Mouse (Mus musculus) lung, embryonic 15.5 days (tissue): ENCODE data around the gene Rela. TPM values are rescaled to one million over a fixed set of nuclear protein-coding genes. Genes with fewer than 3 reads are reported as not detected.

ENCODE experiments used
- ATAC-seq: fragments of 200-750 bp; cut with Nextera tagmentation; 2 replicates; pipeline ENCODE4 v1.8.0; 2017; ENCODE audit warnings: moderate number of reproducible peaks, borderline replicate concordance; ENCODE audit not compliant: low FRiP score, low TSS enrichment; ENCODE audit errors: extremely low read depth
- H3K27ac ChIP-seq: fragments of 300-500 bp; sonication (generic); 2 replicates; pipeline ENCODE4 v1.5.1; 2015; ENCODE audit warnings: moderate library complexity, mild to moderate bottlenecking, inconsistent platforms
- H3K27me3 ChIP-seq: fragments of 300-500 bp; sonication (generic); 2 replicates; pipeline ENCODE4 v1.6.1; 2015; ENCODE audit warnings: inconsistent platforms
- H3K36me3 ChIP-seq: fragments of 300-500 bp; sonication (generic); 2 replicates; pipeline ENCODE4 v1.6.1; 2015; ENCODE audit warnings: inconsistent platforms
- H3K4me1 ChIP-seq: fragments of 300-500 bp; sonication (generic); 2 replicates; pipeline ENCODE4 v1.6.1; 2015; ENCODE audit warnings: inconsistent platforms
- H3K4me2 ChIP-seq: fragments of 300-500 bp; sonication (generic); 2 replicates; pipeline ENCODE4 v1.6.1; 2015; ENCODE audit warnings: inconsistent platforms, mild to moderate bottlenecking, moderate library complexity
- H3K4me3 ChIP-seq: fragments of 300-500 bp; sonication (generic); 2 replicates; pipeline ENCODE4 v1.5.1; 2015; ENCODE audit warnings: mild to moderate bottlenecking, inconsistent platforms
- H3K9ac ChIP-seq: fragments of 300-500 bp; sonication (generic); 2 replicates; pipeline ENCODE4 v1.6.1; 2015; ENCODE audit warnings: inconsistent platforms
- H3K9me3 ChIP-seq: fragments of 300-500 bp; sonication (generic); 2 replicates; pipeline ENCODE4 v1.6.1; 2016; ENCODE audit warnings: inconsistent platforms
- WGBS: fragments of 180-500 bp; shearing (Covaris S2); methylation state at CpG from one replicate; pipeline ENCODE4 v1.1.7; 2015; 5-methylcytosine and 5-hydroxymethylcytosine counted together
- polyA plus RNA-seq: library from polyadenylated mRNA; unstranded; fragments of >200 nt; fragmentation: Nextera tagmentation; extraction: Ambion mirVana; gene quantifications from 2 replicates; pipeline ENCODE4 v1.2.1, GENCODE M21; 2015

Rela gene
- 52.7 and 53.8 TPM in 2 replicates for polyA plus RNA-seq

- ATAC-seq: peak; percentile 89
- Histone ChIP-seq H3K9me3 (no peaks in the 10 kb centered on the region), H3K4me3 (peak within 1 kb of the TSS; percentile 87), H3K36me3 (peaks cover 35% of the 10 kb centered on the region), H3K27me3 (no peaks in the 10 kb centered on the region), H3K4me2 (peak within 1 kb of the TSS; percentile 86), H3K4me1 (peaks cover 20% of the 10 kb centered on the region), H3K9ac (peak within 1 kb of the TSS; percentile 93), H3K27ac (peak within 1 kb of the TSS; percentile 92)
- WGBS: under 1% methylated on average over 107 of the region's 109 CpGs
Measured at GRCm38 (mm10) chr19:5637069-5638047, at the start of gene Rela. Gene Rela, plus strand, starts transcription at chr19:5637483.

DNA sequence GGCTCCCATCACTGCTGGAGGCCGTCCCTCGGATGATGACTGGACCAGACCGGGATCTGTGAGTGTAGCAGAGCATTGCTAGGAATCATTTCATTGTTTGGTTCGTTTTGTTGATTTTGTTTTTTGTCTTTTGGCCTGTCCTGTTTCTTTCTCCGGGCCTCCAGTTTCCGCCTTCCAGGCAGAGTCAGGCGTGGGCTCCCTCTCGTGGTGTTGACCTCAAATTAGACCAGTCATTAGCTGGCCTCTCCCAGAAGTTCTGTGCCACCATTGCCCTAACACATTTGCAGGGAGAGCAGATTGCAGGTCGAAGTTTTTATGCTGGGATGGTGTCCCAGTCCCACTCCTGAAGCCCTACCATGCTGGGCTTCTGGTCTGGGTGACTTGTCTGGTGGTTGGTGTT, 48.1 kb upstream of the Rela start:
- no peaks in the 10 kb centered on the region for H3K27me3 ChIP-seq
- H3K4me1 ChIP-seq: no peaks in the 10 kb centered on the region
- no peak overlapping the region for H3K27ac ChIP-seq
- no peaks in the 10 kb centered on the region for H3K9me3 ChIP-seq
- ATAC-seq: no peak
- no peaks in the 10 kb centered on the region for H3K36me3 ChIP-seq
- 68% methylated on average over 9 of the region's 9 CpGs for WGBS
- H3K4me2 ChIP-seq: no peak overlapping the region
- H3K4me3 ChIP-seq: no peak overlapping the region
- H3K9ac ChIP-seq: no peak overlapping the region

DNA sequence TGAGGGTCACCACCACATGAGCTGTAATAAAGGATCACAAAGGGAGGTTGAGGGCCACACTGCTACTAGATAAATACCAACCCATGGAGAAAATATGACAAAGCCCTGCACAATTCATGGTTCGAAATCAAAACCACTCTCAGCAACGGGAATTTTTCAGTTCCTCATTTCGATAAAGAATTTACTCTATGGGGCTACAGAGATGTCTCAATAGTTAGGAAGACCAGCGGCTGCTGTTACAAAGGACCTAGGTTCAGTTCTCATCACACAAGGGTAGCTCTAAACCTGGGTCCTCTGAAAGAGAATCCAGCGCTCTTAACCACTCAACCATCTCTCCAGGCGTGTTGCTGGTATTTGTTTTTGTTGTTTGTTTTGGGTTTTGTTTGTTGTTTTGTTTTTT, 45.4 kb upstream of the Rela start:
- 85% methylated on average over 6 of the region's 6 CpGs for WGBS
- H3K27ac ChIP-seq: no peak overlapping the region
- no peaks in the 10 kb centered on the region for H3K36me3 ChIP-seq
- H3K4me1 ChIP-seq: no peaks in the 10 kb centered on the region
- no peak overlapping the region for H3K4me2 ChIP-seq
- H3K9ac ChIP-seq: no peak overlapping the region
- no peak for ATAC-seq
- H3K27me3 ChIP-seq: no peaks in the 10 kb centered on the region
- no peaks in the 10 kb centered on the region for H3K9me3 ChIP-seq
- H3K4me3 ChIP-seq: no peak overlapping the region

GRCm38 (mm10) chr19:5599224-5599623, 38.1 kb upstream of the Rela start:
- Histone ChIP-seq H3K9ac (no peak overlapping the region), H3K9me3 (no peaks in the 10 kb centered on the region), H3K36me3 (peaks cover 15% of the 10 kb centered on the region), H3K27ac (no peak overlapping the region), H3K4me2 (no peak overlapping the region), H3K27me3 (no peaks in the 10 kb centered on the region), H3K4me1 (peaks cover 19% of the 10 kb centered on the region), H3K4me3 (no peak overlapping the region)
- ATAC-seq: no peak
- 72% methylated on average over 4 of the region's 4 CpGs for WGBS

DNA sequence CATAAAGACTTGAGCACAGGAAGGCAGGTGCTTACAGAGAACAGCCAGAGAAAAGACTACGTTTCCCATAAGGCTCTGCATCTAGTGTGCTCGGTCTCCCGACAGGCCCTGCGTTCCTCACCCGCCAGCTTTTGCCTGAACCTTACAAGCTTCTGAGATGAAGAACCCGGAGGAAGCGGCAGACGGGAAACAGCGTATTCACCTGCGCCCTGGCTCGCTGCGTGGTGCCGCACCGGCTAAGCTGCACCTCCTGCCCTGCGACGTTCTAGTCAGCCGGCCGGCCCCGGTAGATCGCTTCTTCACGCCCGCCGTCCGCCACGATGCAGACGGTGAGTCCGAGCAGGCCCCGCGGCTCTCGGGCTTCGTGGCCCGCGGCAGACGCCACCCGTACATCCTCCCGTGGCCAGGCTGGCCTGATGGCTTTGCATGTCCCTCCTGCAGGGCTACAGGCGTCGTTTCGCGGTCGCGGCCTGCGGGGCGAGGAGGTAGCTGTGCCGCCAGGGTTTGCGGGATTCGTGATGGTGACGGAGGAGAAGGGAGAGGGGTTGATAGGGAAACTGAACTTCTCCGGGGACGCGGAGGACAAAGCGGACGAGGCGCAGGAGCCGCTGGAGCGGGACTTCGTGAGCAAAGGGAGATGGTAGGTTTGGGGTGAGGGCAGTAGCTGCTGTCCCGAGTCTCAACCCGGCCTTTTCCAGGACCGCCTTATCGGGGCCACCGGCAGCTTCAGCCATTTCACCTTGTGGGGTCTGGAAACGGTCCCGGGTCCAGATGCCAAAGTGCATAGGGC, 35.3 kb upstream of the Rela start, which contains the start of gene Rnaseh2c:
Gene Rnaseh2c, plus strand, starts transcription at position 122 of the 790 bp plus-strand sequence.
- Histone ChIP-seq H3K27ac (peak within 1 kb of the TSS; percentile 80), H3K27me3 (no peaks in the 10 kb centered on the region), H3K4me3 (peak within 1 kb of the TSS; percentile 79), H3K4me1 (peaks cover 19% of the 10 kb centered on the region), H3K9ac (peak within 1 kb of the TSS; percentile 87), H3K9me3 (no peaks in the 10 kb centered on the region), H3K36me3 (peaks cover 42% of the 10 kb centered on the region), H3K4me2 (peak within 1 kb of the TSS; percentile 73)
- peak; percentile 74; the same call in 1 of the 2 replicates for ATAC-seq
- WGBS: under 1% methylated on average over 64 of the region's 64 CpGs

- 92% methylated on average over 7 of the region's 7 CpGs for WGBS
- Histone ChIP-seq H3K27me3 (no peaks in the 10 kb centered on the region), H3K4me2 (no peak overlapping the region), H3K9me3 (no peaks in the 10 kb centered on the region), H3K36me3 (peaks cover 60% of the 10 kb centered on the region), H3K4me3 (no peak overlapping the region), H3K27ac (no peak overlapping the region), H3K9ac (no peak overlapping the region), H3K4me1 (peaks cover 22% of the 10 kb centered on the region)
- ATAC-seq: no peak
Measured at GRCm38 (mm10) chr19:5603664-5604063, 33.6 kb upstream of the Rela start.

GRCm38 (mm10) chr19:5605126-5605525, 32.2 kb upstream of the Rela start:
- Histone ChIP-seq H3K27me3 (no peaks in the 10 kb centered on the region), H3K36me3 (peaks cover 62% of the 10 kb centered on the region), H3K4me3 (no peak overlapping the region), H3K27ac (no peak overlapping the region), H3K9ac (no peak overlapping the region), H3K4me1 (peaks cover 29% of the 10 kb centered on the region), H3K4me2 (no peak overlapping the region), H3K9me3 (no peaks in the 10 kb centered on the region)
- WGBS: 92% methylated on average over 7 of the region's 7 CpGs
- ATAC-seq: no peak

GRCm38 (mm10) chr19:5606196-5606595, 31.1 kb upstream of the Rela start:
- 78% methylated on average over 8 of the region's 8 CpGs for WGBS

GRCm38 (mm10) chr19:5607705-5608410, 29.4 kb upstream of the Rela start:
- peaks cover 60% of the 10 kb centered on the region for H3K36me3 ChIP-seq
- ATAC-seq: no peak
- WGBS: 92% methylated on average over 26 of the region's 26 CpGs
- H3K9me3 ChIP-seq: no peaks in the 10 kb centered on the region
- H3K27ac ChIP-seq: no peak overlapping the region
- H3K4me3 ChIP-seq: no peak overlapping the region
- 0 out of 2 replicates have a peak overlapping the region, but pooled peaks have one; percentile 3 for H3K9ac ChIP-seq
- no peak overlapping the region for H3K4me2 ChIP-seq
- H3K27me3 ChIP-seq: no peaks in the 10 kb centered on the region
- peaks cover 33% of the 10 kb centered on the region for H3K4me1 ChIP-seq

More at GRCm38 (mm10) chr19:5606196-5606595, 31.1 kb upstream of the Rela start:
- Histone ChIP-seq H3K9ac (no peak overlapping the region), H3K36me3 (peaks cover 62% of the 10 kb centered on the region), H3K4me1 (peaks cover 39% of the 10 kb centered on the region), H3K4me2 (no peak overlapping the region), H3K27ac (no peak overlapping the region), H3K4me3 (no peak overlapping the region), H3K9me3 (no peaks in the 10 kb centered on the region), H3K27me3 (no peaks in the 10 kb centered on the region)
- ATAC-seq: no peak

- Histone ChIP-seq H3K9me3 (no peaks in the 10 kb centered on the region), H3K27me3 (no peaks in the 10 kb centered on the region), H3K27ac (no peak overlapping the region), H3K4me1 (peaks cover 25% of the 10 kb centered on the region), H3K4me3 (peak overlapping the region; percentile 78), H3K36me3 (peaks cover 52% of the 10 kb centered on the region), H3K4me2 (peak overlapping the region; percentile 70), H3K9ac (peak overlapping the region; percentile 79; the same call in 1 of the 2 replicates)
- 94% methylated on average over 13 of the region's 13 CpGs for WGBS
- no peak for ATAC-seq
Measured at GRCm38 (mm10) chr19:5608707-5609106, 28.6 kb upstream of the Rela start.

- Histone ChIP-seq H3K36me3 (peaks cover 47% of the 10 kb centered on the region), H3K4me3 (peak overlapping the region; percentile 78), H3K4me1 (peaks cover 21% of the 10 kb centered on the region), H3K27me3 (no peaks in the 10 kb centered on the region), H3K9me3 (no peaks in the 10 kb centered on the region), H3K9ac (peak overlapping the region; percentile 79), H3K27ac (peak overlapping the region; percentile 99), H3K4me2 (peak overlapping the region; percentile 70)
- 43% methylated on average over 10 of the region's 10 CpGs for WGBS
- no peak for ATAC-seq
Measured at GRCm38 (mm10) chr19:5609171-5609546, 28.1 kb upstream of the Rela start.
